Mouse (Mus musculus) kidney, postnatal 10 days (tissue): Measurements from ENCODE around the gene Lkaaear1.

Source experiments
- DNase-seq: peaks from one replicate; pipeline ENCODE4 v3.0.0; 2021; ENCODE audit warnings: mixed read lengths

The Lkaaear1 gene

GRCm38 (mm10) chr2:181681978-181682377, 16.3 kb downstream of the Lkaaear1 start:
- DNase-seq: no peak

- peak; percentile 33 for DNase-seq
Measured at GRCm38 (mm10) chr2:181680716-181681117, 17.5 kb downstream of the Lkaaear1 start.

GRCm38 (mm10) chr2:181679951-181680715, 18.1 kb downstream of the Lkaaear1 start, which contains the start of gene Tcea2:
Tcea2 (plus strand) TSS chr2:181680310.
- DNase-seq: peak; percentile 85

GRCm38 (mm10) chr2:181678780-181679179, 19.5 kb downstream of the Lkaaear1 start:
- peak; percentile 86 for DNase-seq

GRCm38 (mm10) chr2:181677755-181678098, 20.5 kb downstream of the Lkaaear1 start:
- peak; percentile 62 for DNase-seq

GRCm38 (mm10) chr2:181677096-181677754, 21.0 kb downstream of the Lkaaear1 start:
- peak; percentile 65 for DNase-seq

- DNase-seq: peak; percentile 69
Measured at GRCm38 (mm10) chr2:181676424-181676823, 21.8 kb downstream of the Lkaaear1 start.

- DNase-seq: peak; percentile 87
Measured at GRCm38 (mm10) chr2:181675454-181675853, 22.8 kb downstream of the Lkaaear1 start.

GRCm38 (mm10) chr2:181674934-181675333, 23.3 kb downstream of the Lkaaear1 start:
- DNase-seq: no peak

- no peak for DNase-seq
Measured at GRCm38 (mm10) chr2:181673501-181673900, 24.7 kb downstream of the Lkaaear1 start.

GRCm38 (mm10) chr2:181671984-181672383, 26.3 kb downstream of the Lkaaear1 start:
- no peak for DNase-seq

- peak; percentile 83 for DNase-seq
Measured at GRCm38 (mm10) chr2:181671326-181671725, 26.9 kb downstream of the Lkaaear1 start, which contains the start of gene Sox18. Sox18 (minus strand) TSS chr2:181671640.

GRCm38 (mm10) chr2:181670913-181671311, 27.3 kb downstream of the Lkaaear1 start:
- DNase-seq: no peak

- DNase-seq: peak; percentile 53
Measured at GRCm38 (mm10) chr2:181670285-181670912, 27.8 kb downstream of the Lkaaear1 start.

- DNase-seq: peak; percentile 81
Measured at GRCm38 (mm10) chr2:181663298-181663630, 35.0 kb downstream of the Lkaaear1 start.

- peak; percentile 63 for DNase-seq
Measured at GRCm38 (mm10) chr2:181662620-181663297, 35.5 kb downstream of the Lkaaear1 start.

- peak; percentile 93 for DNase-seq
Measured at GRCm38 (mm10) chr2:181659609-181660055, 38.6 kb downstream of the Lkaaear1 start.

GRCm38 (mm10) chr2:181658930-181659555, 39.2 kb downstream of the Lkaaear1 start:
- DNase-seq: peak; percentile 86

GRCm38 (mm10) chr2:181658528-181658927, 39.7 kb downstream of the Lkaaear1 start:
- DNase-seq: no peak

GRCm38 (mm10) chr2:181657441-181657840, 40.8 kb downstream of the Lkaaear1 start:
- DNase-seq: no peak

GRCm38 (mm10) chr2:181656734-181657133, 41.5 kb downstream of the Lkaaear1 start, which contains the start of gene Gm29797:
Gm29797 (plus strand) TSS chr2:181657034.
- no peak for DNase-seq

GRCm38 (mm10) chr2:181653523-181653922, 44.7 kb downstream of the Lkaaear1 start:
- DNase-seq: no peak
